Mouse (Mus musculus) heart, adult 2 months (tissue): Measurements from ENCODE around the gene Clec2i. TPM values are rescaled to one million over a fixed set of nuclear protein-coding genes. Genes with fewer than 3 reads are reported as not detected.

ENCODE experiments used
- DNase-seq, 2 experiments: peaks; one replicate each; pipeline ENCODE4 v3.0.0; 2021
- H3K27ac ChIP-seq: fragments of 200-600 bp; 2 replicates; pipeline ENCODE4 v1.8.1; 2022
- H3K27me3 ChIP-seq: fragments of 200-500 bp; 2 replicates; pipeline ENCODE4 v1.6.1; 2012; ENCODE audit warnings: mild to moderate bottlenecking, low read length, inconsistent platforms, mixed read lengths; ENCODE audit not compliant: control insufficient read depth, insufficient read depth
- H3K36me3 ChIP-seq: fragments of 200-500 bp; 2 replicates; pipeline ENCODE4 v1.6.1; 2012; ENCODE audit warnings: low read length, inconsistent platforms; ENCODE audit not compliant: control insufficient read depth, insufficient read depth
- H3K4me1 ChIP-seq: fragments of 200-500 bp; 2 replicates; pipeline ENCODE4 v1.6.1; 2011; ENCODE audit warnings: low read length; ENCODE audit not compliant: control insufficient read depth, insufficient read depth
- H3K4me3 ChIP-seq: fragments of 200-600 bp; 2 replicates; pipeline ENCODE4 v1.8.1; 2022
- H3K79me2 ChIP-seq: fragments of 200-500 bp; replicated peaks from 2 replicates; pipeline ENCODE4 v1.6.1; 2012; ENCODE audit warnings: mild to moderate bottlenecking, inconsistent platforms, low read length, moderate library complexity, mixed read lengths; ENCODE audit not compliant: control insufficient read depth, insufficient read depth
- H3K9ac ChIP-seq: fragments of 200-500 bp; 2 replicates; pipeline ENCODE4 v1.6.1; 2012; ENCODE audit warnings: low read depth, mild to moderate bottlenecking, control low read depth, inconsistent platforms, low read length, mixed read lengths
- CTCF ChIP-seq: fragments of 200-600 bp; IDR thresholded peaks from 2 replicates; pipeline ENCODE4 v1.8.1; 2022; ENCODE audit warnings: antibody characterized with exemption, mild to moderate bottlenecking, moderate library complexity
- EP300 ChIP-seq: fragments of 200-500 bp; IDR thresholded peaks from 2 replicates; pipeline ENCODE4 v1.6.1; 2011; ENCODE audit warnings: low read depth, low read length, control low read depth; ENCODE audit not compliant: insufficient read depth
- POLR2A ChIP-seq: fragments of 200-500 bp; IDR thresholded peaks from 2 replicates; pipeline ENCODE4 v1.6.1; 2011; ENCODE audit warnings: mild to moderate bottlenecking, low read depth, low read length, control low read depth; ENCODE audit not compliant: insufficient read depth
- WGBS: fragments of 180-500 bp; shearing (Covaris S2); methylation state at CpG from one replicate; pipeline ENCODE4 v1.1.7; 2018; 5-methylcytosine and 5-hydroxymethylcytosine counted together
- intact Hi-C: fragments of 180-260 bp; cut with DNase I; formaldehyde crosslinking; loops from one replicate; pipeline ENCODE4 v1.15.1; 2025
- polyA plus RNA-seq: library from polyadenylated mRNA; depleted of rRNA; stranded (reverse); fragments of >200 nt; gene quantifications from 2 replicates; pipeline ENCODE4 v1.2.3, GENCODE M21; 2012
- total RNA-seq, 2 experiments: library from RNA; stranded (reverse); gene quantifications; 2 replicates each; pipeline ENCODE4 v1.2.3; 2021

Clec2i gene
- total and polyA plus RNA-seq, 3 experiments: 0.14 to 0.31 TPM; not detected in 1

DNA sequence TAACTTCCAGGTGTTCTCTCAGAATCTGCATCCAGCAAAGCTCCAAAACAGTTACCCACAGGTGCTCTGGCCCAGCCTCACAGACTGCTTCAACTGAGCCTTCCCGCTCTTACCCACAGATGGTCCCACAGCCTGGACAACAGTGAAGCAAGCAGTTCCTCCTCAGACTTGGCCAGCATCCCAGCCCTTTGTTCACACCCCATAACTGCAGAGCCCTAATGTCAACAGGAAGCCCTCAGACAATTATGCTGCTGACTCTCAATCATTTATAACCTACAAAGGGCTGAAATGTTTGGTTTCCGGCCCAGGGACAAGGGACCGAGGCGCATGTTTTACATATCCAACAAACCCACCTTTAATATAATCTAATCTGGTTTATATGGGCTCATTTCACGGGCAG, 31.1 kb upstream of the Clec2i start:
- Histone ChIP-seq H3K9ac (no peak overlapping the region), H3K27me3 (no peaks in the 10 kb centered on the region), H3K4me1 (peaks cover 1% of the 10 kb centered on the region; the same call in 1 of the 2 replicates), H3K4me3 (no peak overlapping the region), H3K79me2 (no peaks in the 10 kb centered on the region), H3K36me3 (no peaks in the 10 kb centered on the region), H3K27ac (peak overlapping the region; percentile 79)
- peak; percentile 80 to 90 for DNase-seq
- TF ChIP-seq POLR2A (no peak), EP300 (peak; percentile 80), CTCF (peak; percentile 11; the same call in 1 of the 2 replicates)
- intact Hi-C loops: loop anchor here (2.0 kb wide), 1 partner anchor 13 kb away; no protein-coding TSS in a partner anchor
- 24% methylated on average over 5 of the region's 5 CpGs for WGBS

DNA sequence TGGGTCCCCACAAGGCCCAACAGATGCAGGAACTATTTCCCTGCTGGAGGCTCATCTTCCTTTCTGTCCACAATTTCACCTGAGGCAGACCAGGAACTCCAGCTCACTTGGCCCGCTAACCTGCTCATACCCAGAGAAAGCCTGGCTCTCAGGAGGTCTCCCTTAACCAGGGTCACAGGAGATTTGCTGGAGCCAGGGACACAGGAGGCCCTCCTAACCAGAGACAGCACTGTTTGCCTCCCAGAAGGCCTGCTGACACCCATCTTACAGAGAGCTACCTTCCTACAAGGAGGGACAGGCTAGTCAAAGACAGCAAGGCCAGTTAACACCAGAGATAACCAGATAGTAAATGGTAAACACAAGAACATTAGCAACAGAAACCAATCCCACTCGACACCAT, 29.4 kb upstream of the Clec2i start:
- no peaks in the 10 kb centered on the region for H3K79me2 ChIP-seq
- no peaks in the 10 kb centered on the region for H3K27me3 ChIP-seq
- H3K27ac ChIP-seq: no peak overlapping the region
- no peak for TF ChIP-seq POLR2A
- no peak for TF ChIP-seq CTCF
- no peak for TF ChIP-seq EP300
- intact Hi-C loops: loop anchor here (2.0 kb wide), 1 partner anchor 15 kb away; no protein-coding TSS in a partner anchor
- no peaks in the 10 kb centered on the region for H3K36me3 ChIP-seq
- DNase-seq: no peak
- no peak overlapping the region for H3K9ac ChIP-seq
- peaks cover 1% of the 10 kb centered on the region; the same call in 1 of the 2 replicates for H3K4me1 ChIP-seq
- WGBS: 89% methylated on average over 2 of the region's 2 CpGs
- no peak overlapping the region for H3K4me3 ChIP-seq

DNA sequence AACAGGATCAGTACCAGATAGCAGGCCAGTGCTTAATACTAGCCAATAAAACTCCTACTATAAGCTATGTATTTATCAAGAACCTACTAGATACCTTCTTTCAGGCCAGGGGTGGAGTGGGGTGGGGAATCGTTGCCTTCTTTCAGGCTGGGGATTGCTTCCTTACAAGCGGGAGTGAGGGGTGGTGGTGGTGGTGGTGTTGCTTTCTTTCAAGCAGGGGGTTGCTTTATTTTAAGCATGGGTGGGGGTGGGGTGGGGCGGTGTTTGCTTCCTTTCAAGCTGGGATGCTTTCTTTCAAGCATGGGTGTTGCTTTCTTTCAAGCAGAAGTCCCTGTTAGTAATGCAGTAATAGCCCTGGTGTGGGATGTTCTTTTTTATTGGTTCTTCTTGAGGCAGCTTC, 18.5 kb upstream of the Clec2i start:
- WGBS: 49% methylated on average over 3 of the region's 3 CpGs
- intact Hi-C loops: loop anchor here (1.0 to 2.0 kb wide), 2 partner anchors 10 to 14 kb away; no protein-coding TSS in a partner anchor

GRCm38 (mm10) chr6:128871910-128872610, 15.3 kb upstream of the Clec2i start:
- Histone ChIP-seq H3K27ac (no peak overlapping the region), H3K4me1 (no peaks in the 10 kb centered on the region), H3K9ac (no peak overlapping the region), H3K79me2 (no peaks in the 10 kb centered on the region), H3K27me3 (no peaks in the 10 kb centered on the region), H3K4me3 (no peak overlapping the region), H3K36me3 (no peaks in the 10 kb centered on the region)
- intact Hi-C loops: no loop called here
- DNase-seq: no peak
- TF ChIP-seq CTCF (no peak), EP300 (no peak), POLR2A (no peak)
- 79% methylated on average over 1 of the region's 1 CpGs for WGBS

More for the DNA sequence above, 18.5 kb upstream of the Clec2i start:
- Histone ChIP-seq H3K9ac (no peak overlapping the region), H3K4me1 (no peaks in the 10 kb centered on the region), H3K4me3 (no peak overlapping the region), H3K79me2 (no peaks in the 10 kb centered on the region), H3K27me3 (no peaks in the 10 kb centered on the region), H3K27ac (no peak overlapping the region), H3K36me3 (no peaks in the 10 kb centered on the region)
- TF ChIP-seq EP300 (no peak), POLR2A (no peak), CTCF (no peak)
- no peak for DNase-seq

DNA sequence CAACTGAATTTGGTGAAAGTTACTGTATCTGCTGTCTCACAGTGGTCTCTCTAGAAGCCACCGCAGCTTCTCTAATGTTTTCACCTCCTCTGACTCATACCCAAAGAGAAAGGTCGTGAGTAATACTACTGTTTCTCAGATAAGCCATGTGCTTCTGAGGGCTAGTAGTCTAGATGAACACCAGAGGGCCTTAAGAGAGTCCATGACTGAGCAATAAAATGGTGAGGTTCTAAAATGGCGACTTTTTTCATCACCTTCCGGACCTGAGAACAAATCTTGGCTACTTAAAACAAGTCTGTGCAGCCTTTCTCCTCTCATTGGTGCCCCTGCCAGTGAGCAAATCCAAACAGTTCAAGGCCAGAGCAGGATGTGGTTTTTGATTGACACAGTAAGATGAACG, 1.4 kb downstream of the Clec2i start:
- no peak for TF ChIP-seq POLR2A
- TF ChIP-seq EP300: no peak
- no peak for TF ChIP-seq CTCF
- Histone ChIP-seq H3K27me3 (no peaks in the 10 kb centered on the region), H3K4me3 (no peak overlapping the region), H3K27ac (no peak overlapping the region), H3K4me1 (no peaks in the 10 kb centered on the region), H3K9ac (no peak overlapping the region), H3K36me3 (no peaks in the 10 kb centered on the region), H3K79me2 (no peaks in the 10 kb centered on the region)
- WGBS: 68% methylated on average over 5 of the region's 5 CpGs
- intact Hi-C loops: loop anchor here (1.0 to 10.0 kb wide), 2 partner anchors 83 to 234 kb away; no protein-coding TSS in a partner anchor
- DNase-seq: peak in 1 of 2 experiments; percentile 8

DNA sequence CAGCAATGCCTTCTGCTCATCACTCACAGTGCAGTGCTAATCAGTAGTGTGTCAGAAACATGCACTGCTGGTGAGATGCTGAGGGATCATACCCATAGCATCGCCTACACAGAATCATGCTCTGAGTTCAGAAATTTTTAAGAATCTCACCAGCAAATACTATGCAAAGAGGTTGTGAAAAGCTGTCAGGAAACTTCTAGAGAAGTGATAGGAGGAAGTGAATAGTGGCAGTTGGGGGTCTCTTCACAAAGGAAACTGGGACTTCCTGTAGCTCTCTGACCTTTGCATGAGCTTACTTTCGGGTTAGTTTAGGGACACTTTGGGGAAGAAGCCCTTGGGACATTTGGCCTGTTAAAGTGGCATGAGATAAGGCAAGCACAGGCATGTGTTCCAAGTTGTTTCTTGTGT, 3.6 kb downstream of the Clec2i start, which contains the start of gene BC035044:
BC035044 (minus strand) TSS at position 179 of the 408 bp plus-strand sequence.
- WGBS: 60% methylated on average over 2 of the region's 2 CpGs
- peak in 1 of 2 experiments; percentile 4 for DNase-seq
- TF ChIP-seq CTCF (no peak), POLR2A (no peak), EP300 (no peak)
- H3K27ac ChIP-seq: no peak within 1 kb of the TSS
- no peak within 1 kb of the TSS for H3K9ac ChIP-seq
- no peak within 1 kb of the TSS for H3K4me3 ChIP-seq
- H3K79me2 ChIP-seq: no peaks in the 10 kb centered on the region
- H3K36me3 ChIP-seq: no peaks in the 10 kb centered on the region
- no peaks in the 10 kb centered on the region for H3K27me3 ChIP-seq
- no peaks in the 10 kb centered on the region for H3K4me1 ChIP-seq
- intact Hi-C loops: loop anchor here (10.0 kb wide), 1 partner anchor 294 kb away; the partner anchor contains the start of gene Clec2d
